Mouse (Mus musculus): ENCODE results near the gene Adgrv1.

- TF ChIP-seq CTCF (IDR thresholded peaks at IDR 0.05; ENCODE audit: low read depth) (no peak), EP300 (IDR thresholded peaks at IDR 0.05; ENCODE audit: low read depth) (no peak)
Observed at GRCm38 (mm10) chr13:81402826-81403225, 230.1 kb downstream of the Adgrv1 start.
